Mouse (Mus musculus) stomach, embryonic 14.5 days (tissue): ENCODE measurements around the gene Trmt10a. TPM values are rescaled to one million over a fixed set of nuclear protein-coding genes. Genes with fewer than 3 reads are reported as not detected.

ENCODE experiments used
- ATAC-seq: fragments of 200-750 bp; cut with Nextera tagmentation; 2 replicates; pipeline ENCODE4 v1.8.0; 2017; ENCODE audit warnings: low read depth, moderate TSS enrichment; ENCODE audit not compliant: insufficient number of reproducible peaks, insufficient read depth, low FRiP score
- H3K27ac ChIP-seq: fragments of 300-500 bp; sonication (generic); 2 replicates; pipeline ENCODE4 v1.5.1; 2014; ENCODE audit warnings: mild to moderate bottlenecking, low read length, moderate library complexity, mixed read lengths
- H3K27me3 ChIP-seq: fragments of 300-500 bp; sonication (generic); 2 replicates; pipeline ENCODE4 v1.6.1; 2014; ENCODE audit warnings: low read length, control low read depth, mixed read lengths; ENCODE audit not compliant: control insufficient read depth, insufficient read depth
- H3K36me3 ChIP-seq: fragments of 300-500 bp; sonication (generic); 2 replicates; pipeline ENCODE4 v1.6.1; 2014; ENCODE audit warnings: mild to moderate bottlenecking, control low read depth, low read length, moderate library complexity, mixed read lengths; ENCODE audit not compliant: control insufficient read depth, insufficient read depth
- H3K4me1 ChIP-seq: fragments of 300-500 bp; sonication (generic); 2 replicates; pipeline ENCODE4 v1.6.1; 2014; ENCODE audit warnings: low read length, control low read depth, mixed read lengths; ENCODE audit not compliant: control insufficient read depth, insufficient read depth
- H3K4me2 ChIP-seq: fragments of 300-500 bp; sonication (generic); replicated peaks from 2 replicates; pipeline ENCODE4 v1.6.1; 2014; ENCODE audit warnings: low read depth, low read length, control low read depth
- H3K4me3 ChIP-seq: fragments of 300-500 bp; sonication (generic); 2 replicates; pipeline ENCODE4 v1.5.1; 2014; ENCODE audit warnings: low read depth, low read length, control low read depth
- H3K9ac ChIP-seq: fragments of 300-500 bp; sonication (generic); replicated peaks from 2 replicates; pipeline ENCODE4 v1.6.1; 2014; ENCODE audit warnings: low read depth, mild to moderate bottlenecking, control low read depth, low read length, moderate library complexity, mixed read lengths
- H3K9me3 ChIP-seq: fragments of 300-500 bp; sonication (generic); 2 replicates; pipeline ENCODE4 v1.6.1; 2016; ENCODE audit warnings: low read depth, low read length, control low read depth; ENCODE audit not compliant: control insufficient read depth
- WGBS: fragments of 180-500 bp; shearing (Covaris S2); extraction: QIAGEN DNeasy Blood & Tissue Kit; methylation state at CpG from one replicate; pipeline ENCODE4 v1.1.7; 2014; 5-methylcytosine and 5-hydroxymethylcytosine counted together
- polyA plus RNA-seq: library from polyadenylated mRNA; unstranded; fragments of >200 nt; fragmentation: Nextera tagmentation; extraction: Ambion mirVana; gene quantifications from 2 replicates; pipeline ENCODE4 v1.2.1, GENCODE M21; 2014

The Trmt10a gene
- polyA plus RNA-seq, 1 experiment from 2014 or later: 10.2 TPM

DNA sequence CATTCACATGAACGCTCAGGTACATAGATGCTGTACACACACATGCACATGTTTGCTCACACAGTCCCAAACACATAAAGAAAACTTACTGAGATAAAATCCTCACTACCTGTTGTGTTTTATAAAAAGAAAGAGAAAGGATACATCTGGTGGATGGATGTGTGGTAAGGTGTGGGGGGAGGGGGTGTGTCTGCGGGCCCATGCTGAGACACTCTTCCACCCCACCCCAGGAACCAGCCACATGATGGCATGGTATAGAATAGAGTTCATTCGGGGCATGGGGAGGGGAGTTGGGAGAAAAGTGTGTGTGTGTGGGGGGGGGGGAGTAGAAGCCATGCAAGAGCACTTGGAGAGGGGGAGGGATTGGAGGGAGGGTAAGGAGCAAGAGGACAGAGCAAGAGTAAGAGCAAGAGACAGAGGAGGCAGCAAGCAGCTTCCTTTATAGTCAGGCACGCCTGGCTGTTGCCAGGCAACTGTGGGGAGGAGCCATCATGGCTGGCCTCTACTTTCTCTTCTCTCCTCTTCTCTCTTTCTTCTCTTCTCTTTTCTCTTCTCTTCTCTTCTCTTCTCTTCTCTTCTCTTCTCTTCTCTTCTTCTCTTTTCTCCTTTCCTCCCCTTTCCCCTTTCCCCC lies 19.4 kb downstream of the Trmt10a start:
- Histone ChIP-seq H3K4me2 (no peak overlapping the region), H3K9ac (no peak overlapping the region), H3K27me3 (no peaks in the 10 kb centered on the region), H3K27ac (no peak overlapping the region), H3K4me3 (no peak overlapping the region), H3K36me3 (no peaks in the 10 kb centered on the region), H3K9me3 (no peaks in the 10 kb centered on the region), H3K4me1 (no peaks in the 10 kb centered on the region)
- ATAC-seq: no peak
- WGBS: 62% methylated on average over 4 of the region's 4 CpGs

DNA sequence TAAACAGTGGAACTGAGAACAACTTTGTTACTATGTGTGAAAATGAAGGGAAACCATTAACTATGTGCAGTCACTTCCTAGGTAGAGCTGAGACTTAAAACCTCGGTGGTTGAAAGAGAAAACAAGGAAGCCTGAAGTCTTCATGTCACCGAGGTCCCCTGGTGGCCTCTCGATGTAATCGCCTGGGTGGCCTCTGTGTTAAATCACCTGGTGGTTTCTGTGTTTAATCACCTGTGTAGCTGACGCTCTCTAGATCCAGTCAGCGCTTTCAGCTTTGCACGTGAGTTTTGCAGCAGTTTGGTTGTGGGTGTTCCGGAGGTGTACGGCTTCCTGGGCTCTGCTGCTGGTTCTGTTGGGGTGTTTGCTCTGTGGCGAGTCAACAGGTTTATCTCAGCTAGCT lies 30.0 kb downstream of the Trmt10a start:
- Histone ChIP-seq H3K27ac (no peak overlapping the region), H3K4me1 (peaks cover 5% of the 10 kb centered on the region; the same call in 1 of the 2 replicates), H3K9me3 (no peaks in the 10 kb centered on the region), H3K27me3 (no peaks in the 10 kb centered on the region), H3K4me2 (no peak overlapping the region), H3K9ac (no peak overlapping the region), H3K4me3 (no peak overlapping the region), H3K36me3 (no peaks in the 10 kb centered on the region)
- no peak for ATAC-seq
- WGBS: 81% methylated on average over 10 of the region's 10 CpGs

DNA sequence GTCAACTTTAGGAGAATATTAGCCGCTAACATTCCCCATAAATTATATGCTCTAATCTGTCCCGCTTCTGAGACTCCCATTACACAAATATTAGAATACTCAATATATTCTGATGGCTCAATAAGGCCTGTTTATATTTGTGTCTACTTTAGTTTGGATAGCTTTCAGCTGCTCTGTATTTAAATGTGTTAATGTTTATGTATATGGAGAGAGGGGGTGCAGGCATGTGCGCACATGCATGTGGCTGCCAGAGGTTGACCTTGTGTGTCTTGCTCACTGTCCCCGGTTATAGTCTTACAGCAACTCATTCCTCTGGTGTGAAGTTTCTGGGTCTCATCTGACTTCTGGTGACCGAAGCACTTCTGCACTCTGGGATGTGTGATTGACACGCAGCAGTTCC lies 32.3 kb downstream of the Trmt10a start:
- WGBS: 42% methylated on average over 6 of the region's 6 CpGs
- peaks cover 5% of the 10 kb centered on the region; the same call in 1 of the 2 replicates for H3K4me1 ChIP-seq
- ATAC-seq: no peak
- H3K4me3 ChIP-seq: no peak overlapping the region
- no peaks in the 10 kb centered on the region for H3K27me3 ChIP-seq
- H3K9me3 ChIP-seq: no peaks in the 10 kb centered on the region
- no peaks in the 10 kb centered on the region for H3K36me3 ChIP-seq
- H3K9ac ChIP-seq: no peak overlapping the region
- H3K27ac ChIP-seq: no peak overlapping the region; the same call in 1 of the 2 replicates
- no peak overlapping the region for H3K4me2 ChIP-seq

DNA sequence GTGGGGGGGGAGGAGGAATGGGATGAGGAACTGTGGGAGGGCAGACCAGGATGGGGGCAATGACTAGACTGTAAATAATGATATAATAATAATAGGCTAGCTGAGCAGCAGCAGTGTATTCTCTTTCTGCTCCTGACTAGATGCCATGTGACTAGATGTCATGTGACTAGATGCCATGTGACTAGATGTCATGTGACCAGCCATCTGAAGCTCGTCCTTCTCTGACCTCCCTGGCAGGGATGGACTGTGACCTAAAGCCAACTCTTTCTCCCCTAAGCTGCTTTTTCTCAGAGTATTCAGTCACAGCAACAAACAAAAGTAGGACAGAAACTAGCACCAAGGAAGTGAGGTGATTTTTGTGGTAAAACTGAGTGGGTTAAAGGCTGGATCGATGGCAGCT lies 38.8 kb downstream of the Trmt10a start:
- Histone ChIP-seq H3K36me3 (no peaks in the 10 kb centered on the region), H3K27me3 (no peaks in the 10 kb centered on the region), H3K4me1 (no peaks in the 10 kb centered on the region), H3K27ac (no peak overlapping the region), H3K9ac (no peak overlapping the region), H3K9me3 (no peaks in the 10 kb centered on the region), H3K4me2 (no peak overlapping the region), H3K4me3 (no peak overlapping the region)
- no peak for ATAC-seq
- 89% methylated on average over 2 of the region's 2 CpGs for WGBS

DNA sequence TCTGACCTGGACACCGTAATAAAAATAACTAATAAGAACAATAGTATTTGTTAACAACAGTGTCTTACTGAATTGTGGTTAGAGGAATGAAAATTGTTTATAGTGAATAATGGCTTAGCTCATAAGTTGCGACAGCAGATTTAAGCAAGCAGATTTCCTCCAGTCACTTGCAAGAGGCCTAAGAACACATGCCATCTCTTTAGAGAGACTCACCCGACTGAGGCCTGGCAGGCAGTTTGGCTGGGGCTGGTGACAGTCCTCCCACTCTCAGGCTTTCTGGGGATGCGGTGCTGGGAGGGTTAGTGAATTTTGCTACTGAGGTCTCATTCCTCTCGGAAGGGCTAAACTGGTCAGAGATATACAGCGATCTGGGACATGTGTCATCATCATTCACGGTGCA lies 40.1 kb downstream of the Trmt10a start:
- 78% methylated on average over 7 of the region's 7 CpGs for WGBS
- Histone ChIP-seq H3K4me2 (no peak overlapping the region), H3K9me3 (no peaks in the 10 kb centered on the region), H3K9ac (no peak overlapping the region), H3K4me3 (no peak overlapping the region), H3K27me3 (no peaks in the 10 kb centered on the region), H3K27ac (no peak overlapping the region), H3K4me1 (no peaks in the 10 kb centered on the region), H3K36me3 (no peaks in the 10 kb centered on the region)
- no peak for ATAC-seq

DNA sequence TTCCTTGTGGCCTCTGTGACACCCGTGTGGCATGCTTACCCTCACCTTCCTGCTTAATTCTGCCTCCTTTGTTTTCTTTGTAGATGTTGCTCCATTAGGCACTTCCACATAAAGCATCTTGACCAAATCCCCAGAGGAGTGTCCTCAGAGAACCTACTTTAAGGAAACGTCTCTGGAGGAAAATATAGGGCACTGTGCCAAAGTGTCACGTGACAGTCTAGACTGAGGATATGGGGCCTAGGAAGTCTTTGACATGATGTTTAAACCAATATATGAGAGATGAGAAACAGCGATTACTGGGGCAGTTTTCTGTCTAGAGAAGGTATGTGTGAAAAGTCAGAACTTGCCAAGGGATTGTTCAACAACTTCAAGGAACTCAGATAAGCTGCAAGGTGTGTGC lies 42.0 kb downstream of the Trmt10a start:
- Histone ChIP-seq H3K36me3 (no peaks in the 10 kb centered on the region), H3K27ac (no peak overlapping the region), H3K4me2 (no peak overlapping the region), H3K9ac (no peak overlapping the region), H3K4me3 (no peak overlapping the region), H3K27me3 (no peaks in the 10 kb centered on the region), H3K9me3 (no peaks in the 10 kb centered on the region), H3K4me1 (no peaks in the 10 kb centered on the region)
- ATAC-seq: no peak
- 39% methylated on average over 4 of the region's 4 CpGs for WGBS

DNA sequence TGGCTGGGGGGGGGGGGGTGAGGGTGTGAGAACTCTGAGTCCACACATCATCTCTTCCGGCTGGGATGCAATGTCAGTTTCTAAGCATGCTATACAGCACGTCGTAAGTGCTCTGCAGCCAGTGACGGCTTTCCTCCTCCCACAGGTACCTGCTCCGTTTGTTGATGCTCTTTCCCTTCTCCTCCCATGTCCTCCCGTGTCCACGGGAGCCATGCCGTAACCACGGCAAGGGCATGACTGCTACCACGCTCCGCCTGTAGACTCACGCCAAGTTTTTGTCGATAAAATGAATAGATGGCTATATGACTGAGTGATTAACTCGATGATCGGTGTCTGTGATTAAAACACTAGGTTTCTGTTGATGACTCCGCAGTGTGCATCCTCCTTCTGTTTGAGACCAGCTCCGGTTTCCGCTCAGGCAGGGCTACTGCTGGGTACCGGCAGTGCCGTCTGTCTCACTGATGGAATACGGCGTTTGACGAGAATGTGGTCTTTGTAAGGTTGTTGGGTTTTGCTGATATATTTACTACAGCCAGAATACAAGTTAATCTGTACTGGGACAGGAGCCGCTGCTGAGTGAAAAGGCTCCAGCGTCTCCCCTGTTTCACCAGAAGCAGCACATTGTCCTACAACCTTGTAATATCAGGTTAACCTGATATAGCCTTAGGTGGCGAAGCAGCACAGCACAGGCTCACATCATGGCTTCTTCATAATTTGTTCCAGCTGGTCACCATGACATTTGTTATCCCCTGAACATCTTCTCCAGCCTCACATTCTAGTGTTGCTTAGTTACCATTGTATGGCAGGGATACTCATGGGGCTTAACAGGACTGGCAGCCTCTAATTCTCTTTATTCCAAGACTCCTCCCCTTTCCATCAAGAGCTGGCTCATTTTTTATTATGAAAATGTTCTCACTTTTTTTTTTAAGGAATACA lies 43.0 kb downstream of the Trmt10a start:
- WGBS: 90% methylated on average over 26 of the region's 26 CpGs
- Histone ChIP-seq H3K27me3 (no peaks in the 10 kb centered on the region), H3K4me3 (no peak overlapping the region), H3K9me3 (no peaks in the 10 kb centered on the region), H3K4me2 (no peak overlapping the region), H3K36me3 (no peaks in the 10 kb centered on the region), H3K27ac (no peak overlapping the region), H3K4me1 (no peaks in the 10 kb centered on the region), H3K9ac (no peak overlapping the region)
- no peak for ATAC-seq

DNA sequence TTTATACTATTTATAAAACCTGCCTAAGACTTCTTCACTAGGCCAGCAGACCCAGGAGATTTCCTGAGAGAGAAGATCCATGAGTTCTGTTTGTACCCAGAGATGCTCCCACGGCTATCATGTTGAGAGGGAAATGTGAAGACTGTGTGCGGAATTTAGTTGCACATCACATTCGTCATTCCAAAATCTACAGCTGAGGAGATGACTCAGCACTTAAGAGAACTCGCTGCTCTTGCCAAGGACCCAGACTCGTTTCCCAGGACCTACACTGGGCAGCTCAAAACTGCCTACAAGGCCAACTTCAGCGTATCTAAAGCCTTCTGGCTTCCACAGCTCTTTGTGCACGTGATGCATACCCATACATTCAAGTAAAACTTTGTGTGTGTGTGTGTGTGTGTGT lies 49.0 kb downstream of the Trmt10a start:
- Histone ChIP-seq H3K36me3 (no peaks in the 10 kb centered on the region), H3K4me3 (no peak overlapping the region), H3K27ac (no peak overlapping the region), H3K9ac (no peak overlapping the region), H3K9me3 (no peaks in the 10 kb centered on the region), H3K27me3 (no peaks in the 10 kb centered on the region), H3K4me1 (no peaks in the 10 kb centered on the region), H3K4me2 (no peak overlapping the region)
- 71% methylated on average over 7 of the region's 7 CpGs for WGBS
- ATAC-seq: no peak
